Mouse (Mus musculus) liver, embryonic 15.5 days (tissue): ENCODE data around the gene Ppp6c. TPM values are rescaled to one million over a fixed set of nuclear protein-coding genes. Genes with fewer than 3 reads are reported as not detected.

Experiments
- polyA plus RNA-seq: library from polyadenylated mRNA; unstranded; fragments of >200 nt; fragmentation: Nextera tagmentation; extraction: Ambion mirVana; gene quantifications from 2 replicates; pipeline ENCODE4 v1.2.1, GENCODE M21; 2015

Gene Ppp6c
- polyA plus RNA-seq, 1 experiment from 2014 or later: 45.1 TPM

Other genes with a start within 250 kb of the Ppp6c start
- gene Wdr38, start 229.0 kb downstream of the Ppp6c start, polyA plus RNA-seq: 0.76 and 0.81 TPM in 2 replicates
- gene Arpc5l, start 221.1 kb downstream of the Ppp6c start, polyA plus RNA-seq: 48.9 and 52.9 TPM in 2 replicates
- gene Rpl35, start 220.8 kb downstream of the Ppp6c start, polyA plus RNA-seq: 387 and 487 TPM in 2 replicates
- gene Golga1, start 160.9 kb downstream of the Ppp6c start, polyA plus RNA-seq: 9.4 and 10.4 TPM in 2 replicates
- 0.89 and 1.3 TPM in 2 replicates for gene Scai, start 35.7 kb downstream of the Ppp6c start, polyA plus RNA-seq